Mouse (Mus musculus) E14TG2a.4 (cell line): ENCODE measurements at regions not wholly inside any gene's neighbourhood (a gene's known extent, or its start where the extent isn't known, plus 50 kb on each side); places are given as distances from the start of the nearest gene placed in this dataset.

Experiments used
- CTCF ChIP-seq: conservative IDR thresholded peaks from 2 replicates; pipeline ENCODE4 v1.5.1; 2014; ENCODE audit warnings: low read length
- NANOG ChIP-seq: IDR thresholded peaks from 2 replicates; pipeline ENCODE4 v1.6.1; 2014; ENCODE audit warnings: borderline replicate concordance, low read length, mixed read lengths
- POU5F1 ChIP-seq: IDR thresholded peaks from 2 replicates; pipeline ENCODE4 v1.6.1; 2014; ENCODE audit warnings: low read length, borderline replicate concordance

DNA sequence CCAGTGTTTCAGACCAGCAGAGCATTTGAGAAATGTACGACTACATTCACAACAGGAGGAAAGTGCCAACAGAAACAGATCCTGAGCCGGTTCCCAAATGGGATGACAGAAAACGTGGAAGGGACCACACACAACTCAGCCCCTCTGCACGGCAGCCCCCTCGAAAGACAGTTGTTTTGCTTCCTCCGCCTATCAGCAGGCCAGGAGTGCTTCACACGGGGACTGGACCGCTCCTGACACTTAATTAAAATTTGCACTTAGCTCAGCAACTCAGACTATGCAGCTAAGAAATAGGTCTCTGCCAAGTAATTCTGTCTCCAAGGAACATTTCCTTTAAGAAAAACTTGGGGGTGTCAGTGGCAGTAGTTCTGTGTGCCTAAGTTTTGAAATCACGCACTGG, 157.6 kb upstream of the Cep162 start:
- no peak for TF ChIP-seq CTCF
- no peak for TF ChIP-seq NANOG
- TF ChIP-seq POU5F1, result no peak
